Mouse (Mus musculus): ENCODE data around the gene Edil3.

The Edil3 gene

DNA sequence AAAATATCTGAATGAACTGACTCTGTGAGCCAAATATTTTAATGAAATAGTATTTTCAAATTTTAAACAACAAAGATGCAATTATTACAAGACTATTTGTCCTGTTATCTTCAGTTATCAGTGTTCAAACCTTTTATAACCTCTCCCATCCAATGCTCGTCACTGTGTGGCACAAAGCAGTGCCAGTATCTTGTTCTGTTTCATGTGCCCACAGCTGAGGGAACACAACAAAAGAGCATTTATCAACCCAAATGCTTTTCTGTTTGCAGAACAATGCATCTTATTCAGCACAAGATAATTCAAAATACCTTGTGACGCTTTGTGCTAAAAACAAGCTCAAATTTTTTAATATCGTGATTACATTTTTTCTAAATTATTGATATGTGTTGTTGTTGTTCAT lies 78.8 kb downstream of the Edil3 start:
- no peaks in the 10 kb centered on the region for H3K9me3 ChIP-seq (ENCODE audit: low read length)
- TF ChIP-seq NANOG (IDR thresholded peaks at IDR 0.05; ENCODE audit: borderline replicate concordance, low read length) (no peak), POU5F1 (IDR thresholded peaks at IDR 0.05; ENCODE audit: borderline replicate concordance, low read length) (no peak), CTCF (conservative IDR thresholded peaks at IDR 0.05; ENCODE audit: low read length) (no peak)
- H3K36me3 ChIP-seq (ENCODE audit: insufficient read depth, low read length): no peaks in the 10 kb centered on the region
- H3K4me1 ChIP-seq (replicated peaks; ENCODE audit: low read depth, low read length): no peaks in the 10 kb centered on the region
- no peak overlapping the region for H3K4me3 ChIP-seq (replicated peaks; ENCODE audit: low read length)
- H3K27me3 ChIP-seq (ENCODE audit: insufficient read depth, low read length): no peaks in the 10 kb centered on the region

DNA sequence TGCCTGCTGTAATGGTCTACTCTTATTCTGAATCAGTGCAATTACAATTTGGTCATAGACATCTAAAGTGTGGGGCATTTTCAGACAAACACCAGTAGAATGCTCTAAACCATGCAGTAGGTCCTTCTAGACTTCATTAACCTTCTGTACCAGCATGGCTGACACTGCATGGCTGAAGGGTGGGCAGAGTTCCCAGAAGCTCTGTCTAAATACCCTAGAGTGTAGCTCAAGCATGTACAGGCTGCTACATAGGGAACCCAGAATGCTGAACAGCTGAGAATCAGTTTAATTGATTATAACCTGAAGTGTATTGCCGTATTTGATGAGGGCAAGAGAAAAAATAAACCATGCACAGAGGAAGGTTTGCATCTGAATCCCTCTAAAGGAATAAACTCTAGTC lies 86.1 kb downstream of the Edil3 start:
- Histone ChIP-seq H3K9me3 (ENCODE audit: low read length) (no peaks in the 10 kb centered on the region), H3K4me1 (replicated peaks; ENCODE audit: low read depth, low read length) (no peaks in the 10 kb centered on the region), H3K4me3 (replicated peaks; ENCODE audit: low read length) (no peak overlapping the region), H3K27me3 (ENCODE audit: insufficient read depth, low read length) (no peaks in the 10 kb centered on the region), H3K36me3 (ENCODE audit: insufficient read depth, low read length) (no peaks in the 10 kb centered on the region)
- no peak for TF ChIP-seq NANOG (IDR thresholded peaks at IDR 0.05; ENCODE audit: borderline replicate concordance, low read length)
- TF ChIP-seq POU5F1 (IDR thresholded peaks at IDR 0.05; ENCODE audit: borderline replicate concordance, low read length): no peak
- no peak for TF ChIP-seq CTCF (conservative IDR thresholded peaks at IDR 0.05; ENCODE audit: low read length)

DNA sequence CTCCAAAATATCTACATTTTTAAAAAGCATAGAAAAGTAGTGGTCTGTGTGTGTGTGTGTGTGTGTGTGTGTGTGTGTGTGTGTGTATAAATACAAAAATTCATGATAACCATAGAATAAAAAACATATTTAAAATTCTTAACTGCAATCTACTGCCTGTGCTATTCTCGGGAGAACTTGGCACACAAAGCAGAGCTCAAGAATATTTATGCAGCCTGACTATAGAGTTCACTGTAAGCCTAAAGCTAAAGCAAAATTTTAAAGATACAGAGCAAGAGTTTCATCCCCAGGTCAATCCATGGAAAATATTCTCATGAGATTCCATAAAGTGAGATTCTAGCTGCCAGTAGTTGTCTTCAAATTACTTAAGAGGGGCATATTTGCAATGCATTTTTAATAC lies 86.9 kb downstream of the Edil3 start:
- Histone ChIP-seq H3K27me3 (ENCODE audit: insufficient read depth, low read length) (no peaks in the 10 kb centered on the region), H3K4me3 (replicated peaks; ENCODE audit: low read length) (no peak overlapping the region), H3K4me1 (replicated peaks; ENCODE audit: low read depth, low read length) (no peaks in the 10 kb centered on the region), H3K36me3 (ENCODE audit: insufficient read depth, low read length) (no peaks in the 10 kb centered on the region), H3K9me3 (ENCODE audit: low read length) (no peaks in the 10 kb centered on the region)
- TF ChIP-seq POU5F1 (IDR thresholded peaks at IDR 0.05; ENCODE audit: borderline replicate concordance, low read length): no peak
- no peak for TF ChIP-seq NANOG (IDR thresholded peaks at IDR 0.05; ENCODE audit: borderline replicate concordance, low read length)

DNA sequence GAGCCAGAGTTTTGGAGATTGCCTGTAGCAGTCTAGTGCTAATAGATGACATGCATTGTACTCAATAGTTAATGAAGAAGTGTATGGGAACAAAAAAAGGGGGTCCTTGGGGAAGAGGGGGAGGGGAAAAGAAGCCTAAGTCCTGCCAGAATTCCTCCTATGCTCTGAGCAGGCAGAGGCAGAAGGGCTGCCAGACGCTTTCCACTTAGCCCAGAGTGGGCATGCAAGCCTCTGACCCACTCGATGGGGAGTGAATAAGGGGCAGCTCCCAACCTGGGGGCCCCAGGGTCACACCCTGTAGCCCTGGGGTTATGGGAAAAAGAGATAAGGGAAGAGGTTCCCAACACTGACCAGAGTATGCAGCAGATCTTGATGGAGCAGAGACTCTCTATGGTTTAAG lies 95.2 kb downstream of the Edil3 start:
- Histone ChIP-seq H3K4me3 (replicated peaks; ENCODE audit: low read length) (no peak overlapping the region), H3K4me1 (replicated peaks; ENCODE audit: low read depth, low read length) (no peaks in the 10 kb centered on the region), H3K27me3 (ENCODE audit: insufficient read depth, low read length) (no peaks in the 10 kb centered on the region), H3K36me3 (ENCODE audit: insufficient read depth, low read length) (no peaks in the 10 kb centered on the region), H3K9me3 (ENCODE audit: low read length) (no peaks in the 10 kb centered on the region)
- TF ChIP-seq NANOG (IDR thresholded peaks at IDR 0.05; ENCODE audit: borderline replicate concordance, low read length) (no peak), POU5F1 (IDR thresholded peaks at IDR 0.05; ENCODE audit: borderline replicate concordance, low read length) (no peak)

DNA sequence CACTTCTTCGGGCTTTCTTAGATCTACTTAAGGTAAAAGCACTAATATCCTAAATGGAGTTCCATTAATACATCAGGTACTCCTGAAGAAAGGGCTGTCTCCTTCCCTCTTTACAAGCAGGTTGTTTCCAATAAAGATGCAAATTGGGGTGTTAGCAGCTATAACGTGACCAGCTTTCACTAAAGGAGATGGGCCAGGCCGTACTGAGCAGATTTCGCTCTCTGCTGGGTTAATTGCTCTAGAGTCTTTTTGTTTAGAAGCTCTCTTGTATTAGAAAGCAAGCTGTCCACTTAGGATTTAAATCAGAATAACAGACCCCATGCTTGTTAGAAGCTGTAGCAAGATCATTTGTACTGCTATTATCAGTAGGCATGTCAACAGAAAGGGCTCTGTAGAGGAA lies 108.4 kb downstream of the Edil3 start:
- no peak overlapping the region for H3K4me3 ChIP-seq (replicated peaks; ENCODE audit: low read length)
- TF ChIP-seq NANOG (IDR thresholded peaks at IDR 0.05; ENCODE audit: borderline replicate concordance, low read length): peak; percentile 90
- TF ChIP-seq POU5F1 (IDR thresholded peaks at IDR 0.05; ENCODE audit: borderline replicate concordance, low read length): no peak
- H3K36me3 ChIP-seq (ENCODE audit: insufficient read depth, low read length): no peaks in the 10 kb centered on the region
- no peaks in the 10 kb centered on the region for H3K9me3 ChIP-seq (ENCODE audit: low read length)
- peaks cover 11% of the 10 kb centered on the region; the same call in 1 of the 2 replicates for H3K4me1 ChIP-seq (replicated peaks; ENCODE audit: low read depth, low read length)
- H3K27me3 ChIP-seq (ENCODE audit: insufficient read depth, low read length): no peaks in the 10 kb centered on the region

DNA sequence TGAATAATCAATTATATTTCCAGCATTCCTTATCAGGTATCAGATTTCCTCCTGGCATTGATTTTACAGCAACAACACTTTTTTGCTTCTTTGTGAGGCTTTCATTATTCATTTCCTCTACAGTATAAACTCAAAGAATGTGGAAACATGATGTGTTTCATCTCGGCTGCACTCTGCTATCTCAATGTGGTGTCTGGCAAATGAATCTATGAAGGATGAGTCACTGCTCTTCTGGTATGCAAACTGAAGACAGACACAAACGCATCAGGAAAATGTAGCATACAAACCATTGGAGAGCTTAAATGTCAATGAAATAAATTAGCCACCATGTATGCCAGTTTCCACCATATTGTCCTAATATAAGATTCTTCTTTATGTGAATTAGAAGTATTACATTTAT lies 117.3 kb downstream of the Edil3 start:
- H3K36me3 ChIP-seq (ENCODE audit: insufficient read depth, low read length): no peaks in the 10 kb centered on the region
- H3K4me3 ChIP-seq (replicated peaks; ENCODE audit: low read length): no peak overlapping the region
- no peaks in the 10 kb centered on the region for H3K9me3 ChIP-seq (ENCODE audit: low read length)
- no peaks in the 10 kb centered on the region for H3K4me1 ChIP-seq (replicated peaks; ENCODE audit: low read depth, low read length)
- no peak for TF ChIP-seq NANOG (IDR thresholded peaks at IDR 0.05; ENCODE audit: borderline replicate concordance, low read length)
- no peak for TF ChIP-seq CTCF (conservative IDR thresholded peaks at IDR 0.05; ENCODE audit: low read length)
- no peak for TF ChIP-seq POU5F1 (IDR thresholded peaks at IDR 0.05; ENCODE audit: borderline replicate concordance, low read length)
- H3K27me3 ChIP-seq (ENCODE audit: insufficient read depth, low read length): no peaks in the 10 kb centered on the region

DNA sequence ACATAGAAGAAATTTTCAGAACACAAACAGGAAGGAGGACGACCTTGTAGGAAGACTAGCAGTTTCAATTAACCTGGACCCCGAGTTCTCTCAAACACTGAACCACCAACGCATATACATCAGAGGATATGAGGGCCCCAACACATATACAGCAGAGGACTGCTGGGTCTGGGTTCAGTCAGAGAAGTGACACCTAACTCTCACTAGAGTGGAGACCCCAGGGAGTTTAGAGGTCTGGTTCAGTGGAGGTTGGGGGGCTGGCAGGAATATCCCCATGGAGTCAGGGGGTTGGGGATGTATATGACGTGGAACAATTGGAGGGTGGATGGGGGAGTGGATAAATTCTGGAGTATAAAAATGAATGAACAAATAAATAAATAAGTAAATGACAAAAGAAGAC lies 151.1 kb downstream of the Edil3 start:
- Histone ChIP-seq H3K36me3 (ENCODE audit: insufficient read depth, low read length) (no peaks in the 10 kb centered on the region), H3K4me1 (replicated peaks; ENCODE audit: low read depth, low read length) (no peaks in the 10 kb centered on the region), H3K4me3 (replicated peaks; ENCODE audit: low read length) (no peak overlapping the region), H3K9me3 (ENCODE audit: low read length) (no peaks in the 10 kb centered on the region), H3K27me3 (ENCODE audit: insufficient read depth, low read length) (no peaks in the 10 kb centered on the region)
- TF ChIP-seq NANOG (IDR thresholded peaks at IDR 0.05; ENCODE audit: borderline replicate concordance, low read length): no peak
- no peak for TF ChIP-seq CTCF (conservative IDR thresholded peaks at IDR 0.05; ENCODE audit: low read length)
- no peak for TF ChIP-seq POU5F1 (IDR thresholded peaks at IDR 0.05; ENCODE audit: borderline replicate concordance, low read length)

DNA sequence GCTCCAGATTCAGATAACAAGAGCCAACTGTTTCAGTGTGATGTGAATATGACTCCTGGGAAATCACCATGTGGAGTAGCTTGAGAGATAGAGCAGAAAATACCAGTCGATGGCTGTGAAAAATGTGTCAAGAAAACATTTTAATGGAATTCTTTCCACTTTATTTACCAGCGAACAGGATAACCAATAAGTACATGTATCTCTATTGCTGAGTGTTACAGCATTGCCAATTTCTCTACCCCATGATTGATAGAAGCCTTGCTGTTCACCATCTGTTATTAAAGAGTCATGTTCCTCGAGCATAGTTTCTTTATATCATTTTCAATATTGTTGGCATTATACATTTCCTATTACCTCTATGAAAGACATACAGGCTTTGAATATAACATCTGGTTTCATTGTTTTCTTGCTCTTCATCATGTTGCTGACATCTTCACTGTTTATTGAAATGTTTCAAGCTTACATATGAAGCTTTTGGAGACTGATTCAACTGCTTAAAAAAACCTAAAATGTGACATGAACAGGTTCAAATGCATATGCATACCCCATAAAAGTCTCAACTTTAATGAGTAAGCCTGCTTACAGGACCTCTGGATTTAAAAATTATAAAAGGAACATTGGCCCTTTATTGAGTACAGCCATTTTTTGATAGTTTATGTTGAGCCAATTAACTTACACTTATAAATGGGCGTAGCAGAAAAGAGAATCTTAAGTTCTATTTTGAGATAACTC lies 186.6 kb downstream of the Edil3 start:
- Histone ChIP-seq H3K27me3 (ENCODE audit: insufficient read depth, low read length) (no peaks in the 10 kb centered on the region), H3K36me3 (ENCODE audit: insufficient read depth, low read length) (no peaks in the 10 kb centered on the region), H3K4me3 (replicated peaks; ENCODE audit: low read length) (no peak overlapping the region), H3K9me3 (ENCODE audit: low read length) (no peaks in the 10 kb centered on the region), H3K4me1 (replicated peaks; ENCODE audit: low read depth, low read length) (no peaks in the 10 kb centered on the region)
- TF ChIP-seq POU5F1 (IDR thresholded peaks at IDR 0.05; ENCODE audit: borderline replicate concordance, low read length) (no peak), CTCF (conservative IDR thresholded peaks at IDR 0.05; ENCODE audit: low read length) (no peak), NANOG (IDR thresholded peaks at IDR 0.05; ENCODE audit: borderline replicate concordance, low read length) (no peak)

DNA sequence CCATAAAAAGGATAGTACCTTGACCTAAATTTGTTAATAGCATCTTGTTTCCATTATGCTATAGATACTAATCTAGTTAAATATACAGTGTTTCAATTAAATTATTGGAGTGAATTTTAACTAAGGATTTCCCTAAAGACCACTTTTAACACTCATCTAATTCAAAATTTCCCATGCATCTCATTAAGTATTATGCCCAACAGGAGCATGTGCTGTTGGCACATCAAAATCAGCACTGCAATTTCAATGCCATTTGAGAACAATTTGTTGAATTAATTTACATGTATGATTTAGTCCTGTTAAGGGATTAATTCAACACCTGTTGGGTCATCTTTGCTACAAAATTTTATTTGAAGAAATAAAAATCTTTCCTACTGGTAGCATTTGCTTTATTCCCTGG lies 191.2 kb downstream of the Edil3 start:
- Histone ChIP-seq H3K4me1 (replicated peaks; ENCODE audit: low read depth, low read length) (no peaks in the 10 kb centered on the region), H3K27me3 (ENCODE audit: insufficient read depth, low read length) (no peaks in the 10 kb centered on the region), H3K9me3 (ENCODE audit: low read length) (no peaks in the 10 kb centered on the region), H3K4me3 (replicated peaks; ENCODE audit: low read length) (no peak overlapping the region), H3K36me3 (ENCODE audit: insufficient read depth, low read length) (no peaks in the 10 kb centered on the region)
- TF ChIP-seq CTCF (conservative IDR thresholded peaks at IDR 0.05; ENCODE audit: low read length) (no peak), NANOG (IDR thresholded peaks at IDR 0.05; ENCODE audit: borderline replicate concordance, low read length) (no peak), POU5F1 (IDR thresholded peaks at IDR 0.05; ENCODE audit: borderline replicate concordance, low read length) (no peak)

All from E14TG2a.4 (cell line).